Mouse (Mus musculus): ENCODE results near the gene Adgrf3. TPM values are rescaled to one million over a fixed set of nuclear protein-coding genes. Genes with fewer than 3 reads are reported as not detected.

Gene Adgrf3
- polyA plus RNA-seq, 1 experiment from 2014 or later, result 0.81 TPM

- Histone ChIP-seq H3K9ac (replicated peaks; ENCODE audit: low read depth, low read length) (no peak overlapping the region), H3K4me3 (ENCODE audit: low read depth, low read length) (no peak overlapping the region), H3K9me3 (ENCODE audit: control insufficient read depth, low read depth, low read length) (no peaks in the 10 kb centered on the region), H3K4me2 (replicated peaks; ENCODE audit: low read depth, low read length) (no peak overlapping the region), H3K36me3 (ENCODE audit: control insufficient read depth, insufficient read depth, low read length) (peaks cover 9% of the 10 kb centered on the region; the same call in 1 of the 2 replicates), H3K27ac (ENCODE audit: low read length) (no peak overlapping the region), H3K27me3 (ENCODE audit: control insufficient read depth, insufficient read depth, low read length) (no peaks in the 10 kb centered on the region), H3K4me1 (ENCODE audit: control insufficient read depth, insufficient read depth, low read length) (no peaks in the 10 kb centered on the region)
- 80% methylated on average over 5 of the region's 5 CpGs for WGBS
- no peak for ATAC-seq (ENCODE audit: insufficient number of reproducible peaks, insufficient read depth, low FRiP score, low read depth)
Observed at GRCm38 (mm10) chr5:30165234-30165946, 40.1 kb downstream of the Adgrf3 start.

GRCm38 (mm10) chr5:30162339-30162738, 43.2 kb downstream of the Adgrf3 start:
- no peak overlapping the region for H3K4me2 ChIP-seq (replicated peaks; ENCODE audit: low read depth, low read length)
- ATAC-seq (ENCODE audit: insufficient number of reproducible peaks, insufficient read depth, low FRiP score, low read depth), result no peak
- H3K9ac ChIP-seq (replicated peaks; ENCODE audit: low read depth, low read length), result no peak overlapping the region
- 87% methylated on average over 6 of the region's 6 CpGs for WGBS
- H3K27ac ChIP-seq (ENCODE audit: low read length), result no peak overlapping the region
- H3K36me3 ChIP-seq (ENCODE audit: control insufficient read depth, insufficient read depth, low read length), result peaks cover 3% of the 10 kb centered on the region; the same call in 1 of the 2 replicates
- H3K27me3 ChIP-seq (ENCODE audit: control insufficient read depth, insufficient read depth, low read length), result no peaks in the 10 kb centered on the region
- H3K9me3 ChIP-seq (ENCODE audit: control insufficient read depth, low read depth, low read length), result no peaks in the 10 kb centered on the region
- no peaks in the 10 kb centered on the region for H3K4me1 ChIP-seq (ENCODE audit: control insufficient read depth, insufficient read depth, low read length)
- H3K4me3 ChIP-seq (ENCODE audit: low read depth, low read length), result no peak overlapping the region

DNA sequence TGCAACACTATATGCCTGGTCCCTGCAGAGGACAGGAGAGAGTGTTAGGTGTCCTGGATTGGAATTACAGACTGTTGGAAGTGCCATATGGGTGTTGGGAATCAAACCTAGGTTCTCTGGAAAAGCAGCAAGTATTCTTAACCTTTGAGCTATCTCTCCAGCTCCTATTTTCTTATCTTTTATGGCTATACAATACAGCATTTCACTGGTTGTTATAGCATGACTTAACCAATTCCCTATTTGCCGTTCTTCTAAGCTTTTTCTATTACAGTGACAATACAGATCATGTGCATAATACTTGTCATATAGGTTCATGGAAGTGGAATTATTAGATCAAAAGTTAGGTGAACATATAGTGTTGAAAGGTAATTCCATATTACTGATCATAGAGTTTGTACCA, 43.7 kb downstream of the Adgrf3 start:
- 89% methylated on average over 1 of the region's 1 CpGs for WGBS
- H3K27ac ChIP-seq (ENCODE audit: low read length), result no peak overlapping the region

DNA sequence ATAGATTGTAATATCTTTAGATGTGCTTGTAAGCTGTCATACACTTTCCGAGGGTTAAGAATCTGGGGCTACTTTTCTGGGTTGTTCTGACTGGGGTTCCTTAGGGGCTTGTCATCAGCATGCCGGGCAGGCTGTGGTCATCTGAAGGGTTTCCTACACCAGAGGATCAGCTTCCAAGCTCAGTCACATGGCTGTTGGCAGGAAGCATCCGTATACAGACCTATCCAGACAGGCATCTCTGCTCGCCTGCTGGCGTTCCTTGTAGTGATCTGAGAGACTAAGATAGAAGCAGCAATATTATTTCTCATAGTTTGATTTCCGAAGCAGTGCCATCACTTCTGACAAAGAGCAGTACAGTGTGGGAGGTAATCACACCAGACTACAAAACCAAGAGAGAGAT, 45.9 kb downstream of the Adgrf3 start:
- Histone ChIP-seq H3K36me3 (ENCODE audit: control insufficient read depth, insufficient read depth, low read length) (no peaks in the 10 kb centered on the region), H3K27me3 (ENCODE audit: control insufficient read depth, insufficient read depth, low read length) (no peaks in the 10 kb centered on the region), H3K4me3 (ENCODE audit: low read depth, low read length) (no peak overlapping the region), H3K4me1 (ENCODE audit: control insufficient read depth, insufficient read depth, low read length) (no peaks in the 10 kb centered on the region), H3K9me3 (ENCODE audit: control insufficient read depth, low read depth, low read length) (no peaks in the 10 kb centered on the region), H3K4me2 (replicated peaks; ENCODE audit: low read depth, low read length) (no peak overlapping the region), H3K27ac (ENCODE audit: low read length) (no peak overlapping the region), H3K9ac (replicated peaks; ENCODE audit: low read depth, low read length) (no peak overlapping the region)
- 81% methylated on average over 6 of the region's 6 CpGs for WGBS
- no peak for ATAC-seq (ENCODE audit: insufficient number of reproducible peaks, insufficient read depth, low FRiP score, low read depth)

More for the DNA sequence above, 43.7 kb downstream of the Adgrf3 start:
- ATAC-seq (ENCODE audit: insufficient number of reproducible peaks, insufficient read depth, low FRiP score, low read depth), result no peak
- Histone ChIP-seq H3K9me3 (ENCODE audit: control insufficient read depth, low read depth, low read length) (no peaks in the 10 kb centered on the region), H3K9ac (replicated peaks; ENCODE audit: low read depth, low read length) (no peak overlapping the region), H3K4me3 (ENCODE audit: low read depth, low read length) (no peak overlapping the region), H3K27me3 (ENCODE audit: control insufficient read depth, insufficient read depth, low read length) (no peaks in the 10 kb centered on the region), H3K4me2 (replicated peaks; ENCODE audit: low read depth, low read length) (no peak overlapping the region), H3K4me1 (ENCODE audit: control insufficient read depth, insufficient read depth, low read length) (no peaks in the 10 kb centered on the region), H3K36me3 (ENCODE audit: control insufficient read depth, insufficient read depth, low read length) (peaks cover 3% of the 10 kb centered on the region; the same call in 1 of the 2 replicates)

DNA sequence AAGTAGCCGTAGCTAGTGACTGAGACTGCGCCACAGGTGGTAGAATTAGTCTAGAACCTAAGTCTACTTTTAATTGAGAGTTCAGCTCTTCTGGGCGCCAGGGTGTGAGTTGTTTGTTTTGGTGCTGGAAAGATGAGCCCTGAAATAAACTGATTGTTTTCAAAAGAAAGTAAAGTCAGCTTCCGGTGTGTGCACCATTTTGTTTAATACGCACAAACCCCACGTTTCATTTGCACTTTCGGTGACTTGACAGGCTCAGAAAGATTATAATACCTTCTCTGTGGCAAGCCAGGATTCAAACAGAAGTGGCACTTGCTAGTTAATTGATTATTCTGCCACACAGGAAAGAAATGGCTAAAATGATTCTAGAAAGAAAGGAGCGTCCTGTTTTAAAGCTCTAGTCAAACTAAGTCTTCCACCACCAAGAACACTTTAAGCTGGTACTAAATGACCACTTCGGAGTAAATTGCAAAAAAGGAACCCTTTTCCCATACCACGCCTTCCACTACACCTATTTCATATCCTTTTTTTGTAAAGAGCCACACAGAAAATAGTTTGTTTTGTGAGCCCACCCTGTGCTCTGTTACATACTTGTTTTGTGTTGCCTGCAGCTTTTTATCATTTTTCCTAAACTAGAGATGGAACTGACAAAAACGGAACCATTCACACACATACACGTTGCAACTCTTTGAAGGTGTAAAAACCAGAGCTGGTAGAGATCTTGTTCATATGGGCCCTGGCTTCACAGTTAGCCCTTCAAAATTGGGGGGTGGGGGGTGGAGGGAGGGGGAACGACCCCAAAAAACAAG, 49.5 kb downstream of the Adgrf3 start:
- ATAC-seq (ENCODE audit: insufficient number of reproducible peaks, insufficient read depth, low FRiP score, low read depth), result no peak
- WGBS, result 26% methylated on average over 13 of the region's 13 CpGs
- Histone ChIP-seq H3K9me3 (ENCODE audit: control insufficient read depth, low read depth, low read length) (no peaks in the 10 kb centered on the region), H3K4me2 (replicated peaks; ENCODE audit: low read depth, low read length) (peak overlapping the region; percentile 74), H3K27me3 (ENCODE audit: control insufficient read depth, insufficient read depth, low read length) (no peaks in the 10 kb centered on the region), H3K4me3 (ENCODE audit: low read depth, low read length) (peak overlapping the region; percentile 93), H3K4me1 (ENCODE audit: control insufficient read depth, insufficient read depth, low read length) (no peaks in the 10 kb centered on the region; the same call in 1 of the 2 replicates), H3K27ac (ENCODE audit: low read length) (peak overlapping the region; percentile 81; the same call in 1 of the 2 replicates), H3K9ac (replicated peaks; ENCODE audit: low read depth, low read length) (peak overlapping the region; percentile 68), H3K36me3 (ENCODE audit: control insufficient read depth, insufficient read depth, low read length) (no peaks in the 10 kb centered on the region)

DNA sequence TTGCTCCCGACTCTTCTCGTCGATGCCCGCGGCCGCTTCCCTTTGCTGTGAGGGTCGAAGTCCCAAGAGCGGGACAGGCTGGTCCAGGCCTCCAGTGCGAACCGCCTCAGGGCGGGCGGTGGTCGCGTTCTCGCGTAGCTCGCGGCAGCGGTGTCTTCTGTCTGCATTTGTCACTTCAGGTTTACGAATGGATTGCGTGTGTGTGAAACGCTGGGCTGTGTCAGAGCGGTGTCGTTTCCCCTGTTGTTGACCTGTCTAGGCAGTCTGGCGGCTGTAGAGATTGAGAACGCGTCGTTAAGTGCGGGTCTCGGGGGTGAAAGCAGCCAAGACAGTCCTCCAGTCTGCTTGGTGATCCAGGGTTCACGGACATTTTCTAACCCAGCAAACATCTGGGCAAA, 50.1 kb downstream of the Adgrf3 start:
- Histone ChIP-seq H3K27ac (ENCODE audit: low read length) (peak overlapping the region; percentile 81), H3K9me3 (ENCODE audit: control insufficient read depth, low read depth, low read length) (no peaks in the 10 kb centered on the region), H3K4me3 (ENCODE audit: low read depth, low read length) (peak overlapping the region; percentile 93), H3K4me2 (replicated peaks; ENCODE audit: low read depth, low read length) (peak overlapping the region; percentile 74), H3K9ac (replicated peaks; ENCODE audit: low read depth, low read length) (peak overlapping the region; percentile 68), H3K4me1 (ENCODE audit: control insufficient read depth, insufficient read depth, low read length) (no peaks in the 10 kb centered on the region; the same call in 1 of the 2 replicates), H3K36me3 (ENCODE audit: control insufficient read depth, insufficient read depth, low read length) (no peaks in the 10 kb centered on the region), H3K27me3 (ENCODE audit: control insufficient read depth, insufficient read depth, low read length) (no peaks in the 10 kb centered on the region)
- 0 out of 2 replicates have a peak, but pooled peaks have one; percentile 53 for ATAC-seq (ENCODE audit: insufficient number of reproducible peaks, insufficient read depth, low FRiP score, low read depth)
- WGBS, result under 1% methylated on average over 31 of the region's 31 CpGs

GRCm38 (mm10) chr5:30154474-30155394, 50.8 kb downstream of the Adgrf3 start, which contains the start of the genes Hadha and Hadhb:
TSS of gene Hadha (minus strand) at chr5:30155162.
TSS of gene Hadhb (plus strand) at chr5:30155248.
- H3K9ac ChIP-seq (replicated peaks; ENCODE audit: low read depth, low read length), result peak within 1 kb of the TSS; percentile 68
- H3K9me3 ChIP-seq (ENCODE audit: control insufficient read depth, low read depth, low read length), result no peaks in the 10 kb centered on the region
- ATAC-seq (ENCODE audit: insufficient number of reproducible peaks, insufficient read depth, low FRiP score, low read depth), result peak; percentile 91
- no peaks in the 10 kb centered on the region; the same call in 1 of the 2 replicates for H3K4me1 ChIP-seq (ENCODE audit: control insufficient read depth, insufficient read depth, low read length)
- peak within 1 kb of the TSS; percentile 93 for H3K4me3 ChIP-seq (ENCODE audit: low read depth, low read length)
- H3K36me3 ChIP-seq (ENCODE audit: control insufficient read depth, insufficient read depth, low read length), result no peaks in the 10 kb centered on the region; the same call in 1 of the 2 replicates
- no peaks in the 10 kb centered on the region for H3K27me3 ChIP-seq (ENCODE audit: control insufficient read depth, insufficient read depth, low read length)
- peak within 1 kb of the TSS; percentile 81 for H3K27ac ChIP-seq (ENCODE audit: low read length)
- peak within 1 kb of the TSS; percentile 74 for H3K4me2 ChIP-seq (replicated peaks; ENCODE audit: low read depth, low read length)
- WGBS, result 0% methylated on average over 53 of the region's 53 CpGs

Data from stomach, embryonic 14.5 days (tissue).